Comparison of ENCODE assay signal across 17 mouse cellular contexts in the genomic region with DNA sequence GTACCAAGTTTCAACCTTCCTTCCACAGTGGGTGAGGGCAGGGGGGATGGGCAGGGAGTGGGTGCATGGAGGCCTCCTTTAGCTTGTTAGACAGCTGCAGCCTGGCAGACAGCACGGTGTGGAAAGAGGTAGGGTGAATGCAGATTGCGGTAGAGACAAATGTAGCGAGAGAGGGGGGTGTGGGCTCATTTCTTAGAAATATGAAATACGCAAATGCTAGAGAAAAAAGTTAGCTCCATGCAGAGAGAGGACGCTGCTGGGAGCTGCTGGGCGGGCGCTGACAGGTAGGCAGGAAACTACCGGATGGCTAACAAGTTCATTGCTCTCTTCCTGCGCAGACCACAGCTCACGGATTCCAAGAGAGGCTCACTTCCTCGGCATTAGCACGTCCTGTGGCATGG. TPM values are rescaled to one million over a fixed set of nuclear protein-coding genes. Genes with fewer than 3 reads are reported as not detected.
DNase-seq lines count a peak whose midpoint lies in the region; ATAC-seq and TF ChIP-seq lines count a peak whose summit lies in the region.
"Had no signal": no experiment of that assay in that cellular context is flagged by ENCODE, and none has a peak within 500 bp of the region (broad histone marks: within the 10 kb centered on the region; RNA-seq: fewer than 3 reads in every experiment).

No protein-coding gene starts in this region.

- intact Hi-C loops in left cerebral cortex, postnatal 14 days (cut with DNase I), result no loop called here
- intact Hi-C loops in heart, postnatal 14 days (cut with DNase I), result no loop called here

- 82% methylated on average over 12 of the region's 12 CpGs for WGBS in midbrain, postnatal 0 days

- H3K4me1 ChIP-seq in megakaryocyte, embryonic 14.5 days, result peaks cover 46% of the 10 kb centered on the region
- no peaks in the 10 kb centered on the region for H3K4me1 ChIP-seq in midbrain, postnatal 0 days (ENCODE audit: insufficient read depth, low read length)
- H3K4me1 ChIP-seq: stomach, embryonic 15.5 days had no signal

- ATAC-seq in midbrain, postnatal 0 days (ENCODE audit: low FRiP score), result no peak
- ATAC-seq: forebrain, embryonic 16.5 days had no signal

- no peak overlapping the region for H3K4me2 ChIP-seq in midbrain, postnatal 0 days (ENCODE audit: low read depth, low read length, poor library complexity, severe bottlenecking)
- H3K4me2 ChIP-seq: liver, embryonic 15.5 days; stomach, embryonic 15.5 days had no signal

- H3K9ac ChIP-seq in midbrain, postnatal 0 days (replicated peaks; ENCODE audit: low read length, poor library complexity, severe bottlenecking), result no peak overlapping the region
- H3K9ac ChIP-seq: liver, embryonic 15.5 days; stomach, embryonic 15.5 days had no signal

- peaks cover 15% of the 10 kb centered on the region for H3K27me3 ChIP-seq in megakaryocyte, embryonic 14.5 days (replicated peaks)
- no peaks in the 10 kb centered on the region for H3K27me3 ChIP-seq in midbrain, postnatal 0 days (ENCODE audit: insufficient read depth, low read length)
- H3K27me3 ChIP-seq: liver, embryonic 15.5 days; stomach, embryonic 15.5 days had no signal

- H3K27ac ChIP-seq in midbrain, postnatal 0 days (ENCODE audit: low read depth, low read length), result no peak overlapping the region
- H3K27ac ChIP-seq: liver, embryonic 15.5 days; stomach, embryonic 15.5 days had no signal

- TF ChIP-seq CTCF in midbrain, postnatal 0 days (IDR thresholded peaks at IDR 0.05), result no peak

- peak overlapping the region; percentile 70 for H3K4me3 ChIP-seq in megakaryocyte, embryonic 14.5 days (replicated peaks)
- H3K4me3 ChIP-seq in midbrain, postnatal 0 days (ENCODE audit: low read depth, low read length), result no peak overlapping the region
- H3K4me3 ChIP-seq: liver, embryonic 15.5 days; myocyte; stomach, embryonic 15.5 days had no signal

- H3K9me3 ChIP-seq in megakaryocyte, embryonic 14.5 days, result peaks cover 5% of the 10 kb centered on the region
- no peaks in the 10 kb centered on the region for H3K9me3 ChIP-seq in midbrain, postnatal 0 days (ENCODE audit: low read length)
- H3K9me3 ChIP-seq: liver, embryonic 15.5 days; stomach, embryonic 15.5 days had no signal

- DNase-seq in heart, adult 11 months, result peak; percentile 91
- DNase-seq in heart, postnatal 4 days, result no peak
- DNase-seq in CD8-positive naive resting alpha-beta T cell, adult 2 months (ENCODE audit: low read depth in 2 of 2, low spot score in 2 of 2), result peak; percentile 81
- DNase-seq in thymus, postnatal 0 days (ENCODE audit: low spot score), result peak; percentile 89
- no peak for DNase-seq in left cerebral cortex, postnatal 14 days (ENCODE audit: low spot score in 2 of 2)
- DNase-seq in midbrain, postnatal 0 days (ENCODE audit: low spot score), result no peak
- DNase-seq in heart, postnatal 14 days, result no peak
- DNase-seq: gastrocnemius, postnatal 25 days; heart, postnatal 36 days; layer of hippocampus, adult 9-11 months; left cerebral cortex, postnatal 4 days; retina, postnatal 1 day had no signal

- no peaks in the 10 kb centered on the region for H3K36me3 ChIP-seq in megakaryocyte, embryonic 14.5 days (replicated peaks; ENCODE audit: low read length)
- H3K36me3 ChIP-seq in midbrain, postnatal 0 days (ENCODE audit: insufficient read depth, low read length), result no peaks in the 10 kb centered on the region
- H3K36me3 ChIP-seq: liver, embryonic 15.5 days; stomach, embryonic 15.5 days had no signal

RNA-seq across cellular contexts. Expression of a gene that starts 41.8 kb away (rescaled TPM):
- total RNA-seq in heart, postnatal 4 days (2021), result 10 to 100 TPM in 1 of 2 experiments, 1 to 10 TPM in 1; 9.9 to 11.0 TPM
- 0.64 and 1.8 TPM in 2 replicates for polyA plus RNA-seq in megakaryocyte, embryonic 14.5 days (2012; ENCODE audit: insufficient read depth, low replicate concordance)
- polyA plus RNA-seq in thymus, postnatal 0 days (2015; fragmentation: Nextera tagmentation; extraction: Ambion mirVana), result 8.4 and 8.9 TPM in 2 replicates
- total RNA-seq in left cerebral cortex, postnatal 14 days (2021), result 10 to 100 TPM; 35.2 to 44.4 TPM
- 21.5 and 24.4 TPM in 2 replicates for total RNA-seq in midbrain, postnatal 0 days (2014; rRNA removed)
- polyA plus RNA-seq in midbrain, postnatal 0 days (2015; fragmentation: Nextera tagmentation; extraction: Ambion mirVana), result 6.8 and 7.2 TPM in 2 replicates
- total RNA-seq in heart, postnatal 14 days (2021), result 1 to 10 TPM; 8.6 to 9.7 TPM

RNA-seq across cellular contexts. Expression of a gene that starts 42.1 kb away (rescaled TPM):
- total RNA-seq in heart, postnatal 4 days (2021), result 10 to 100 TPM; 16.4 to 22.2 TPM
- polyA plus RNA-seq in megakaryocyte, embryonic 14.5 days (2012; ENCODE audit: insufficient read depth, low replicate concordance), result 7.3 and 7.9 TPM in 2 replicates
- 16.3 and 18.9 TPM in 2 replicates for polyA plus RNA-seq in thymus, postnatal 0 days (2015; fragmentation: Nextera tagmentation; extraction: Ambion mirVana)
- 10 to 100 TPM; 52.1 to 55.4 TPM for total RNA-seq in left cerebral cortex, postnatal 14 days (2021)
- 60.6 and 69.2 TPM in 2 replicates for total RNA-seq in midbrain, postnatal 0 days (2014; rRNA removed)
- polyA plus RNA-seq in midbrain, postnatal 0 days (2015; fragmentation: Nextera tagmentation; extraction: Ambion mirVana), result 52.0 and 53.4 TPM in 2 replicates
- 10 to 100 TPM in 1 of 2 experiments, 1 to 10 TPM in 1; 9.7 to 15.5 TPM for total RNA-seq in heart, postnatal 14 days (2021)

RNA-seq across cellular contexts. Expression of a gene that starts 43.0 kb away (rescaled TPM):
- 1 to 10 TPM; 3.5 to 3.6 TPM for total RNA-seq in heart, postnatal 4 days (2021)
- polyA plus RNA-seq in megakaryocyte, embryonic 14.5 days (2012; ENCODE audit: insufficient read depth, low replicate concordance), result 3.9 and 10.8 TPM in 2 replicates
- 5.4 and 6.2 TPM in 2 replicates for polyA plus RNA-seq in thymus, postnatal 0 days (2015; fragmentation: Nextera tagmentation; extraction: Ambion mirVana)
- 1 to 10 TPM; 4.0 to 4.1 TPM for total RNA-seq in left cerebral cortex, postnatal 14 days (2021)
- total RNA-seq in midbrain, postnatal 0 days (2014; rRNA removed), result 2.4 and 3.2 TPM in 2 replicates
- 3.0 and 3.2 TPM in 2 replicates for polyA plus RNA-seq in midbrain, postnatal 0 days (2015; fragmentation: Nextera tagmentation; extraction: Ambion mirVana)
- total RNA-seq in heart, postnatal 14 days (2021), result 1 to 10 TPM; 3.1 to 3.4 TPM

Comparison
In these comparisons a context has a peak if more than half of its experiments do, and no peak if none do; other contexts are left out.
1. DNase-seq: peak in heart, adult 11 months (single experiment), CD8-positive naive resting alpha-beta T cell, adult 2 months (2 of 2) and thymus, postnatal 0 days (single experiment); none in heart, postnatal 4 days (single experiment), left cerebral cortex, postnatal 14 days (0 of 2), midbrain, postnatal 0 days (single experiment) and heart, postnatal 14 days (0 of 2).